Mouse (Mus musculus): ENCODE results near the gene Gm36864.

Gene Gm36864

DNA sequence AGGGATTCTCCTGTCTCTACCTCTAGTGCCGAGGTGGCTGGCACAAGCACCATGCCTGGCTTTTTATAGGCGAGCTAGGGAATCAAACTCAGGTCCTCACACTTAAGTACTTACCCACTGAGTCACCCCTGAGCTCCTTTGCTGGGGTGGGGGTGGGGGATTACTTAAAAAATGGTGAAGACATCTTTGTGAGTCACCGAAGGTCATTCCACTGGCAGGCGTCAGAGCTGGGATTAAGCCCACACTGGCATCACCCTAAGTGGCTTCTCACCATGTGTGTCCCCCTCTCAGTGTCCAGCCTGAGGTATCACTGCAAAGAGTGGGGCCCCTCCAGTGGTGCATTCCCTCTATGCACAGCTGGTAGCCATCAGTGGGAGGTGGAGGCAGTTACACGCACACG lies 24.4 kb downstream of the Gm36864 start:
- no peak for DNase-seq

GRCm38 (mm10) chr7:44261147-44261546 lies 25.2 kb downstream of the Gm36864 start, which contains the start of gene Gm15517:
Gene Gm15517, plus strand, starts transcription at chr7:44261447.
- DNase-seq = no peak

DNA sequence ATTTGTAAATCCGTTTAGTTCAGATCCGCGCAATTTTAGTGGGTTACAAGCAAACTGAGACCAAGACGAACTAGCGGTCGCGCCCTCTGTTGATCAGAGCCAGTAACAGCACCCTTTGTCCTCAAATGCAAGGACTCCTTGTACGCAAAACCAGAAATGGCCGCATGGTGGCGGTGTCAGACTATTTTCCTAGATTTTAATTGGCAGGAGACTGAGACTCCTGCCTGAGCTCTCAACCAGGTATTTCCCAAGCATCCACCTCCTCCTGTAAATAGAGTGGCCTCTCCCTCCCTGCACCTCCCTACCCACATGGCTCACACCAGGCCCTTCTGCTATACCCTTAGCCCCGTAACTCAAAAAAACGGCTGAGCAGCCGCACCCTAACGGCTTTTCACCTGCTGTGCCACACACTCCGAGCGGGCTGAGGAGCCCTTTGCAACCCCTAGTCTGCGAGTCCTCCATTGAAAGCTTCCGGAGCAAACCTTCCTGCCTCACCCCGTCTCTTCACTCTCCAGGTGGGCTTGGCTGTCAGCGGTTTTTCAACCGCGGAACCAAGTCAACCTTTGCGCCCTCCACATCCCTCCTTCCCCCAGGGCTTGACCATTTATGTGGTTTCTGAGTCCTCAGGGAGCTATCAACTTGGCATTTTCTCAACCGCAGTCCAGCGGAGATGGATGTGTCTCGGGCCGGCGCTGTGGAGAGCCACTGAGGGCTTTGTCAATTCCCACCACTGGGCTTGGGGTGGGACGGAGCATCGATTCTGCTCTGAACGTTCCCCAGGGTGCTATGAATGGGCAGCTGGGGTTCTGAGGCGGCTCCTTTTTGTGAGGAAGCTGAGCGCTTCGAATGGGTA lies 27.0 kb downstream of the Gm36864 start:
- peak; percentile 96 for DNase-seq

DNA sequence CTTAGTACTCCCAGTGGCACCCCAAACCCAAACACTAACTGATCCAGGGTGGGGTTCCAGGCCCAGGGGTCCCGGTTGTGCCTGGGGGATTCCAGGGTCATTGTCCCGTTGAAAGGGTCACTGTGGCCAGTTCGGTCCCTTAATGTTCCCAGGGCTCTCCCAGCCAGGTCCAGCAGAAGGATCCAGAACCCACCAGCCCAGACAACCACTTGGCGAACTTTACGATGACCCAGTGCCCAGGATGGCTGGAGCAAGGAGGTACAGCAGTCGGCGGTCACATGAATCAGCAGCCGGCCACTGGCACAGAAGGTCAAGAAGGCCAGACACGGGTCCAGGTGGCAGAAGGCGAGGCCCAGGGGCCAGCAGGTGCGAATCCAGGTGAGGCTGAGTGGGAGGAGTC lies 32.1 kb downstream of the Gm36864 start:
- DNase-seq = no peak

DNA sequence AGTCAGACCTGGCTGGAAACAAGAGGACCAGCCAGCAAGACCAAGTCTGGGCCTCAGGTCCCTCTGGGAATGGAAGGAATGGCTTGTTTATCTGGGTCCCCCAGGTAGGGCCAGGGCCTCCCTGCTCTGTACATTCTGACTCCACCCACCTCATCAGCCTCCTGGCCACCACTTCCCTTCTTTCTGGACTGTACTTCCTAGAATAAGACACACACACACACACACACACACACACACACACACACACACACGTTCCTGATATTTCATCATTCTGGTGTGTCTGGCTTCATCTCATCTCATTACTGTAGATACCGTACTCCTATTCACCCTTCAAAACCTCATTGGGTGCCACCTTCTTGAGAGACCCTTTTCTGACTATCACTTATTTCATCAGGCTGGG lies 33.4 kb downstream of the Gm36864 start:
- no peak for DNase-seq

DNA sequence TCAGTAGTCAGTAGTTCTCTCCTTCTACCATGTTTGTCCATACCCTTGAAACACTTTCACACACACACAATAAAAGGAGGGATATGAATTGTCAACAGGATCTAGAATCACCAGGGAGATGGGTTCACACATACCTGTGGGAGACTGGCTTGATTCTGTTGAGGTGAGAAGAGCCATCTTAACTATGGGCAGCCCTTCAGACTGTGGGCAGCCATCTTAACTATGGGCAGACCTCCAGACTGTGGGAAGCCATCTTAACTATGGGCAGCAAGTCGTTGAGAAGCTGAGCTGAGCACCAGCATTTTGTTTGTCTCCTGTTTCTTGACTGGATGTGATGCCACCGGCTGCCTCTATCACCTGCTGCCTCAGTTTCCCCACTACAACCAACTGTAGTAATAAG lies 35.3 kb downstream of the Gm36864 start:
- no peak for DNase-seq

GRCm38 (mm10) chr7:44272546-44272945 lies 36.6 kb downstream of the Gm36864 start:
- DNase-seq = no peak

GRCm38 (mm10) chr7:44273446-44273845 lies 37.5 kb downstream of the Gm36864 start:
- DNase-seq = no peak

DNA sequence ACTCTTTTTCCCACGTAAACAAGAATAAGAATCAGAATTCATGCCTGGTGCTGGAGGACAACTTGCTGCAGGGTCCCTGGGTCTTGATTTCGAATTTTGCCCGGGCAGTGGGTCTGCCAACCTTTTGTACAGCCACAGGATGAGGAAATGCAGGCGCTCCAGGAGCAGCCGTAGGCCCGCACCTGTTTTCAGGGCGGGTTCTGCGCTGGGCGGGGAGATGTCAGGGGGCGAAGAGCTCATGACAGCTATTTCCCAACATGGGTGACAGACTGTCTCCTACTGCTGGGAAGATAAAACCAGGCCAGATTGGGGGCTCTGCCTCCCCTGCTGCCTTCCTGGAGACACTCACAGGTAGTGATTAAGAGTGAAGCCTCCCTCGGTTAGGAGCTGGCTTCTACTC lies 38.1 kb downstream of the Gm36864 start:
- DNase-seq = no peak

DNA sequence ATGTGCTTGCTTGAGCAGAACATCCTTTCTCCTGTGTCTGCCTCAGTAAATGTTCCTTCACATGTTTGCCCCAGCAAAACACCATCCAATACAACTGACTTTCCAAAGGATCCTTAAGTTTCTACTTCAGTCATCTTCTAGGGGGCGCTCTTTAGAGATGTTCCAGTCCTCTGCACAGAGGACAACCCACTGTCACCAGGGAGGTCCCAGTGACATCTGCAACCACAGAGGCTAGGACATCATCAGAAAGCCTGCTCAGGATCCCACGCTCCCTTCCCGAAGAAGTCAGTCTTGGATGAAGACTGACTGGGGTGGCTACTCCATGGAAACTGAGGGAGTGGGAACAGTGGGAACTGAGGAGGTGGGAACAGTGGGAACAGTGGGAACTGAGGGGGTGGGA lies 39.6 kb downstream of the Gm36864 start:
- DNase-seq = no peak

GRCm38 (mm10) chr7:44276461-44277249 lies 40.7 kb downstream of the Gm36864 start:
- no peak for DNase-seq

GRCm38 (mm10) chr7:44277250-44277622 lies 41.3 kb downstream of the Gm36864 start:
- DNase-seq = peak; percentile 25

- DNase-seq = no peak
Measured at GRCm38 (mm10) chr7:44280959-44281358, 45.0 kb downstream of the Gm36864 start.

DNA sequence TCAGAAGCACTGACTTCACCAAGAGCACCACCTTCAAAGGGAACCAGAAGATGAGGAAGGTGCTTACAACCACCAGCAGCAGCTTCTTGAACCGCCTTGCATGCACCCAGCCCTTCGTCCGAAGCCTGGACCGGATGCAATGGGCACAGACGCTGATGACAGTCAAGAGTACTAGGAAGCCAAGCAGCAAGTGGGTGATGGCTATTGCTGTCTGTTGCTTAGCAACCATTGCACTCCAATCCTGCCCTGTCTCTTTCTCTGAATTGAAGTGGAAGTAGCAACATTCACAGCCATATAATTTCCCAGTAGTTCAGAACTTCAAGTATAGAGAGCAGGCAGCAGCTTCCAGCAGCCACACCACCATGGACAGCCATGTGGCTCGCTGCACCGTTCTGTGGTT lies 45.6 kb downstream of the Gm36864 start:
- no peak for DNase-seq

DNA sequence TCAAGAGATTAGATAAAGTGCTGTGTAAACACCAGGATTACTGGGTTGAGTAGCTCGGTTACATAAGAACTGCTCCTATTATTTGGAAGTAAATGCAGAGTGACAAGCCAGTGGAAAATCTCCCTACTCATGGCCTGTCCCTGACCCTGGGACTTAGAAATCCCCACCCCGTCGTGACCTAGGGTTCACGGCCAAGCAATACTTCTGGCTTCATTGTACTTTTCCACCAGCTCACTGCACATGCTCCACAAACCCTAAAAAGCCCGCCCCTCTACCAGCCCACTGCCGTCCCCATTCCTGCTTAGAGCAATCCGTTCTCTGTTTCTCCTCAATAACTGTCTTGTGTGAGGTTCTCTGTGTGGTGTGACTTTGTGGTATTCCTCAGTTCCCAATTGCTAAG lies 51.8 kb downstream of the Gm36864 start:
- DNase-seq = no peak

DNA sequence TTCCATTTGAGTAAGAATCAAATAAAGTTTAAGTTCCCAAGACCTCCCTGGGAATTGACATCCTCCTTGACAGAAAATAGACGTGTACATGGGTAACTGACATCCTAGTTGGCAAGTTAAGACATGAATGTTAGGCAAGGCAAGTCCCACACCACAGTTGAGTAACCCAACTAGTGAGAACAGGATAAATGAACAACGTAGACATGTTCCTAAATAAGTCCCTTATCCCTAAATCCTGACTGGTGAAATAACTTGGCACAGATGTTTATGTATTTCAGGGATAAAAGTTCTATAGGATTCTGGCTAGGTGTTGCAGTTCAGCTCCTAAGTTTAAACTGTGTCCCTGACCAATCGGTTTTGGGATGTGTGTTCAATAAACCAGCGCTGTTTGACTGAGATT lies 55.0 kb downstream of the Gm36864 start:
- no peak for DNase-seq

DNA sequence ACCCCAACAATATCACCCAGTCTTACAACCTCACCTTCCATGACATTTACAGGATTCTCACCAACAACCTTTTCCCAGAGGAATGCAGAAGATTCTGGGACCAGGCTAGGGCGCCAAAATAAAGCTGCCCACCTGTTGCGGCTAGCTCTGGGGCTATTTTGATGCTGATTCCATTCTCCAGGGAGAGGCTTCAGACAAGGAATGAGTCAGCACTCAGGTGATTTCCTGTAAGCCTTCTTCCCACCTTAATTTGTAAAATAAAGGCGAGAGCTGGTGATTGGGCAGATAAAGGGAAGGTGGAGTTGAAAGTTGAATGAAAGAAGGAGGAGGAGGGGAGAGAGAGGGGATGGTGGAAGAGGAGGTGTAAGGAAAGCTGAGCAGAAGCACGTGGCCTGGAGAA lies 55.4 kb downstream of the Gm36864 start:
- no peak for DNase-seq
